ENCODE assay signal across 10 mouse cellular contexts in the genomic region with DNA sequence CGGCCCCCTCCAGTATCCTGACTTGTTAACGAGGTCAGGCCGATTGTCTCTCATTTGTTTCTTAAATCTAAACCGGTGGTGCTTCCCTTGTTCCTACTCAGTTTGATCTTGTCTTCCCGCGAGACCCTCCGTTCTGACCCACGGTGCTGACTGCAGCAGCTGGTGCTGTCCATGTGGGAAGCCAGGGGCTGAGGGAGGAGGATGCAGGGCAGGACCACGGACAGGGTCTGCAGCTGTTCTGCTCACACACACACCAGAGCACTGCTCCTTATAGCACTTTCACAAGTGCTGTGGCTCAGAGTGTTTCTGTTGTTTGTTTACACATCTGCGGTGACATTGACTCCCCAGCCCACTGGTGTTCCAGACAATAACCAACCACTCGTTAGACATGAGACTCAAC. TPM values are rescaled to one million over a fixed set of nuclear protein-coding genes. Genes with fewer than 3 reads are reported as not detected.
A peak's percentile ranks its signal among the peaks of the same experiment; 100 is the strongest.
DNase-seq lines count a peak whose midpoint lies in the region; ATAC-seq and TF ChIP-seq lines count a peak whose summit lies in the region.
"Had no signal": no experiment of that assay in that cellular context is flagged by ENCODE, and none has a peak within 500 bp of the region (broad histone marks: within the 10 kb centered on the region; RNA-seq: fewer than 3 reads in every experiment).

No protein-coding gene starts in this region.

- H3K27ac ChIP-seq in liver, embryonic 11.5 days (ENCODE audit: low read depth, low read length), result no peak overlapping the region
- H3K27ac ChIP-seq in hindbrain, postnatal 0 days, result no peak overlapping the region
- H3K27ac ChIP-seq in neural tube, embryonic 15.5 days (replicated peaks), result no peak overlapping the region
- H3K27ac ChIP-seq in kidney, embryonic 15.5 days, result no peak overlapping the region
- H3K27ac ChIP-seq: embryonic facial prominence, embryonic 12.5 days had no signal

- no peaks in the 10 kb centered on the region for H3K4me1 ChIP-seq in liver, embryonic 11.5 days (replicated peaks; ENCODE audit: control insufficient read depth, insufficient read depth, low read length)
- peaks cover 11% of the 10 kb centered on the region; the same call in 1 of the 2 replicates for H3K4me1 ChIP-seq in hindbrain, postnatal 0 days (ENCODE audit: insufficient read depth, low read length)
- H3K4me1 ChIP-seq in neural tube, embryonic 15.5 days, result peaks cover 48% of the 10 kb centered on the region
- H3K4me1 ChIP-seq in kidney, embryonic 15.5 days, result peaks cover 15% of the 10 kb centered on the region

- no peak overlapping the region for H3K9ac ChIP-seq in liver, embryonic 11.5 days (ENCODE audit: low read depth, low read length)
- H3K9ac ChIP-seq in hindbrain, postnatal 0 days (replicated peaks; ENCODE audit: low read length), result no peak overlapping the region
- H3K9ac ChIP-seq in neural tube, embryonic 15.5 days (replicated peaks), result no peak overlapping the region; the same call in 1 of the 2 replicates
- no peak overlapping the region for H3K9ac ChIP-seq in kidney, embryonic 15.5 days
- H3K9ac ChIP-seq: embryonic facial prominence, embryonic 12.5 days had no signal

- no peak for ATAC-seq in liver, embryonic 11.5 days (replicated peaks; ENCODE audit: low FRiP score)
- ATAC-seq in hindbrain, postnatal 0 days, result no peak
- no peak for ATAC-seq in neural tube, embryonic 15.5 days (ENCODE audit: low FRiP score)
- ATAC-seq in frontal cortex, adult (ENCODE audit: low TSS enrichment), result no peak
- ATAC-seq in kidney, embryonic 15.5 days (replicated peaks; ENCODE audit: low FRiP score), result no peak

- TF ChIP-seq CTCF in hindbrain, postnatal 0 days (IDR thresholded peaks at IDR 0.05; ENCODE audit: low read depth), result no peak

- no peak overlapping the region for H3K4me2 ChIP-seq in liver, embryonic 11.5 days
- H3K4me2 ChIP-seq in hindbrain, postnatal 0 days (ENCODE audit: low read depth, low read length), result peak overlapping the region; percentile 78
- peak overlapping the region; percentile 70 for H3K4me2 ChIP-seq in neural tube, embryonic 15.5 days
- H3K4me2 ChIP-seq in kidney, embryonic 15.5 days, result no peak overlapping the region
- H3K4me2 ChIP-seq: embryonic facial prominence, embryonic 12.5 days had no signal

- H3K36me3 ChIP-seq in liver, embryonic 11.5 days (ENCODE audit: control insufficient read depth, insufficient read depth, low read length), result no peaks in the 10 kb centered on the region
- H3K36me3 ChIP-seq in hindbrain, postnatal 0 days (ENCODE audit: insufficient read depth, low read length), result no peaks in the 10 kb centered on the region
- peaks cover 6% of the 10 kb centered on the region; the same call in 1 of the 2 replicates for H3K36me3 ChIP-seq in neural tube, embryonic 15.5 days
- no peaks in the 10 kb centered on the region for H3K36me3 ChIP-seq in kidney, embryonic 15.5 days
- H3K36me3 ChIP-seq: embryonic facial prominence, embryonic 12.5 days had no signal

- no peak overlapping the region for H3K4me3 ChIP-seq in liver, embryonic 11.5 days (ENCODE audit: low read depth, low read length)
- H3K4me3 ChIP-seq in hindbrain, postnatal 0 days (ENCODE audit: low read length), result no peak overlapping the region; the same call in 1 of the 2 replicates
- H3K4me3 ChIP-seq in neural tube, embryonic 15.5 days (replicated peaks), result 0 out of 2 replicates have a peak overlapping the region, but pooled peaks have one; percentile 68
- H3K4me3 ChIP-seq in kidney, embryonic 15.5 days (replicated peaks), result no peak overlapping the region
- H3K4me3 ChIP-seq: embryonic facial prominence, embryonic 12.5 days had no signal

- WGBS in liver, embryonic 11.5 days, result 33% methylated on average over 11 of the region's 11 CpGs
- 34% methylated on average over 11 of the region's 11 CpGs for WGBS in hindbrain, postnatal 0 days
- WGBS in neural tube, embryonic 15.5 days, result 34% methylated on average over 11 of the region's 11 CpGs
- whole genome bisulfite sequencing in kidney, embryonic 15.5 days, result 34% methylated on average over 11 of the region's 11 CpGs

- no peaks in the 10 kb centered on the region for H3K9me3 ChIP-seq in liver, embryonic 11.5 days (ENCODE audit: control insufficient read depth, low read length)
- no peaks in the 10 kb centered on the region for H3K9me3 ChIP-seq in hindbrain, postnatal 0 days (ENCODE audit: low read length)
- H3K9me3 ChIP-seq in neural tube, embryonic 15.5 days (replicated peaks), result no peaks in the 10 kb centered on the region
- H3K9me3 ChIP-seq in kidney, embryonic 15.5 days (replicated peaks), result no peaks in the 10 kb centered on the region
- H3K9me3 ChIP-seq: embryonic facial prominence, embryonic 12.5 days had no signal

- peak; percentile 57 for DNase-seq in liver, embryonic 11.5 days (ENCODE audit: low spot score)
- no peak for DNase-seq in liver
- peak; percentile 66 for DNase-seq in embryo, embryonic 10.5 days (ENCODE audit: low spot score)
- no peak for DNase-seq in hindbrain, postnatal 0 days (ENCODE audit: low spot score)
- no peak for DNase-seq in testis, postnatal 10 days (ENCODE audit: low spot score)
- DNase-seq: spleen, adult 18-20 months had no signal

- peaks cover 51% of the 10 kb centered on the region for H3K27me3 ChIP-seq in liver, embryonic 11.5 days (replicated peaks; ENCODE audit: control insufficient read depth, insufficient read depth, low read length)
- H3K27me3 ChIP-seq in hindbrain, postnatal 0 days (ENCODE audit: insufficient read depth, low read length), result no peaks in the 10 kb centered on the region
- no peaks in the 10 kb centered on the region for H3K27me3 ChIP-seq in neural tube, embryonic 15.5 days (replicated peaks)
- peaks cover 52% of the 10 kb centered on the region for H3K27me3 ChIP-seq in kidney, embryonic 15.5 days

RNA-seq across cellular contexts. Expression of gene Rab11fip4, which starts 2.5 kb away (rescaled TPM):
- 2.2 and 2.9 TPM in 2 replicates for polyA plus RNA-seq in liver, embryonic 11.5 days (2014; fragmentation: Nextera tagmentation; extraction: Ambion mirVana)
- 66.4 and 69.3 TPM in 2 replicates for total RNA-seq in hindbrain, postnatal 0 days (2014; rRNA removed)
- polyA plus RNA-seq in hindbrain, postnatal 0 days (2015; fragmentation: Nextera tagmentation; extraction: Ambion mirVana), result 17.3 and 17.4 TPM in 2 replicates
- polyA plus RNA-seq in neural tube, embryonic 15.5 days (2015; fragmentation: Nextera tagmentation; extraction: Ambion mirVana), result 23.1 and 24.1 TPM in 2 replicates
- polyA plus RNA-seq in kidney, embryonic 15.5 days (2015; fragmentation: Nextera tagmentation; extraction: Ambion mirVana), result 9.6 and 9.7 TPM in 2 replicates

Comparison
In these comparisons a context has a peak if more than half of its experiments do, and no peak if none do; other contexts are left out.
1. DNase-seq: peak in liver, embryonic 11.5 days (single experiment) and embryo, embryonic 10.5 days (single experiment); none in liver (single experiment), hindbrain, postnatal 0 days (single experiment) and testis, postnatal 10 days (single experiment).
2. H3K4me2 ChIP-seq: peak in hindbrain, postnatal 0 days (single experiment) and neural tube, embryonic 15.5 days (single experiment); none in liver, embryonic 11.5 days (single experiment) and kidney, embryonic 15.5 days (single experiment).